Mouse (Mus musculus) forebrain, embryonic 14.5 days (tissue): ENCODE measurements around the gene Ipmk. TPM values are rescaled to one million over a fixed set of nuclear protein-coding genes. Genes with fewer than 3 reads are reported as not detected.

Experiments
- ATAC-seq: fragments of 200-750 bp; cut with Nextera tagmentation; 2 replicates; pipeline ENCODE4 v1.8.0; 2017; ENCODE audit warnings: mild to moderate bottlenecking, moderate library complexity
- DNase-seq: peaks from one replicate; pipeline ENCODE4 v3.0.0-alpha.2; 2015; ENCODE audit warnings: low spot score
- H3K27ac ChIP-seq: fragments of 300-500 bp; sonication (generic); 2 replicates; pipeline ENCODE4 v1.5.1; 2014; ENCODE audit warnings: low read depth, mild to moderate bottlenecking, control low read depth, low read length, moderate library complexity
- H3K27me3 ChIP-seq: fragments of 300-500 bp; sonication (generic); replicated peaks from 2 replicates; pipeline ENCODE4 v1.6.1; 2014; ENCODE audit warnings: low read length, control low read depth, mixed read lengths; ENCODE audit not compliant: control insufficient read depth, insufficient read depth
- H3K36me3 ChIP-seq: fragments of 300-500 bp; sonication (generic); 2 replicates; pipeline ENCODE4 v1.6.1; 2014; ENCODE audit warnings: low read length, control low read depth; ENCODE audit not compliant: control insufficient read depth, insufficient read depth
- H3K4me1 ChIP-seq: fragments of 300-500 bp; sonication (generic); 2 replicates; pipeline ENCODE4 v1.6.1; 2014; ENCODE audit warnings: antibody characterized with exemption, low read length, control low read depth; ENCODE audit not compliant: control insufficient read depth, insufficient read depth
- H3K4me2 ChIP-seq: fragments of 300-500 bp; sonication (generic); 2 replicates; pipeline ENCODE4 v1.6.1; 2014; ENCODE audit warnings: mild to moderate bottlenecking, control low read depth, low read length
- H3K4me3 ChIP-seq: fragments of 300-500 bp; sonication (generic); 2 replicates; pipeline ENCODE4 v1.5.1; 2014; ENCODE audit warnings: low read depth, low read length, control low read depth
- H3K9ac ChIP-seq: fragments of 300-500 bp; sonication (generic); 2 replicates; pipeline ENCODE4 v1.6.1; 2014; ENCODE audit warnings: mild to moderate bottlenecking, low read length, control low read depth, moderate library complexity
- H3K9me3 ChIP-seq: fragments of 300-500 bp; sonication (generic); replicated peaks from 2 replicates; pipeline ENCODE4 v1.6.1; 2016; ENCODE audit warnings: low read length, control low read depth, mixed read lengths; ENCODE audit not compliant: control insufficient read depth
- WGBS: fragments of 180-500 bp; shearing (Covaris S2); extraction: QIAGEN DNeasy Blood & Tissue Kit; methylation state at CpG from one replicate; pipeline ENCODE4 v1.1.7; 2014; 5-methylcytosine and 5-hydroxymethylcytosine counted together
- polyA plus RNA-seq: library from polyadenylated mRNA; unstranded; fragments of >200 nt; fragmentation: Nextera tagmentation; extraction: Ambion mirVana; gene quantifications from 2 replicates; pipeline ENCODE4 v1.2.1, GENCODE M21; 2014

Gene Ipmk
- polyA plus RNA-seq, 1 experiment from 2014 or later: 16.2 TPM

DNA sequence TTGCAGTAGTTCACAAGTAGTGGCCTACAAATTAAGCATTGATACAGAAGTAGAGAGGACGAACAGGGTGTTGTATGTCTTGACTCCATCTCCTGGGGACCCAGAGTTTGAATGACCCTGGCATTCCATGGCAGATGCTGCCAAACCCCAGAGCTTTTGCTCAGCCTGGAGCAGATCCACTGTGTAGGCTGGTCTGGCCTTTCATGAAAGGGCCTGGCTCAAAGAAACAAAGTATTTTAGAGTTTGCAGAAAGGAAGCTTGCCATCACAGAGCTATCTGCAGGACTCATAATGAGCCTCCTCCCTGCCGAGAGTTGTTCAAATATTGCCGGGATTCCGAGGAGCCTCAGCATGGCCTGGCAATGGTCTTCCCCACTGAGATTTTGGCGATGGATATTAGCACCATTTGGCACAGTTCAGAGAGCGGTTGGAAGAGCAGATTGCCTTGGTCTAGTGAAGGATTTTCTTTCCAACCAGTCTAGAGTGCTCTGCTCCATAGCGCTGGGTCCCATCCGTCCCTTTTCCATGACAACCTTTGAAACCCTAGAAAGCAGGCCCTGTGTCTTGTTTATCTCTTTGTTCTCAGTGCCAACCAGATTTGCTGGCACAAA lies 129.0 kb downstream of the Ipmk start:
- Histone ChIP-seq H3K4me1 (peaks cover 14% of the 10 kb centered on the region), H3K36me3 (no peaks in the 10 kb centered on the region), H3K4me3 (no peak overlapping the region), H3K9me3 (no peaks in the 10 kb centered on the region), H3K27me3 (no peaks in the 10 kb centered on the region), H3K9ac (no peak overlapping the region), H3K4me2 (no peak overlapping the region), H3K27ac (no peak overlapping the region)
- peak; percentile 79 for ATAC-seq
- peak; percentile 76 for DNase-seq
- 54% methylated on average over 8 of the region's 8 CpGs for WGBS

DNA sequence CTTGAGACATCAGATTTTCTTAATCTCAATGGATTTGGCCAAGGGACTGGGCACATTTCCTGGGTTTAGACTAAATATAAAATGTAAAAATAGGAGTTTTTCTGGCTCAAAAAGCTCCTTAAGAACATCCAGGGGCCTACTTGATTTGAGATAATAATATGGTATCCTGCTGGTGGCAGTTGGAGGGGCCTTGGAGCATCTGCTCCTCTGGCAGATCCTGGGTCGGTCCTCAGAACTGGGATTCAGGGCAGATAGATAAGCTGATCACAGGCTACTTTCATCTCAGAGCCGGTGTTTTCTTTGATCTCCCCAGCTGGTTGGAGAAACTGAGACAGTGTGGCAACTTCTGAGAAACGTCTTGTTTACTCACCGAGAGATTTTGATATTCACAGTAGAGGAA lies 129.6 kb downstream of the Ipmk start:
- peak overlapping the region; percentile 59; the same call in 1 of the 2 replicates for H3K27ac ChIP-seq

DNA sequence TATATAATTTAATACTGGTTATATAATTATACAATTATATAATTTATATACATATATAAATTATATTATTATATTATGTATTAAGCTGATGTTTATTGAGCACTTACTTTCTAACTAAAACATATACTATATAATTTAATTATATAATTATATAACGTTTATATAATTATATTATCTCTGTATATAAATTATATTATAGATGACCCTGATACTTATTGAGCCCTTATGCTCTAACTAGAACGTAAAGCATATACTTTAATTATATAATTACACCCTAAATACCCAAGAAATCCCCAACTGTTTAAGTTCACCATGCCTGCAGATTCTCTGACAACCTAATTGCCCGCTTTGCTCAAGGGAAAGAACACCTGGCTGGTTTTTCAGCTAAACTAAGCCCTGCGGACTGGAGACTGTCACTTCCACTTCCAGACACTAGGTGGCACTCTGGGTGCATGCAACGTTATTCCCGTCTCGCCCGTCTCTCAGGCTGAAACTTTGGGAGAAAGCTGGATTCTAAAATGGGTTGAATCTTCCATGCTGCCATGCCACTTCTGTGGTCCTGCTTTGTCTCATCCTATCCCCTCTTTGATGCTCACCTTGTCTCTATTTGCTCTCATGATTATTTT lies 132.2 kb downstream of the Ipmk start:
- H3K4me3 ChIP-seq: no peak overlapping the region
- peaks cover 14% of the 10 kb centered on the region for H3K4me1 ChIP-seq
- H3K9me3 ChIP-seq: no peaks in the 10 kb centered on the region
- ATAC-seq (peak; percentile 56), DNase-seq (peak; percentile 92)
- no peak overlapping the region for H3K9ac ChIP-seq
- no peak overlapping the region for H3K27ac ChIP-seq
- H3K4me2 ChIP-seq: no peak overlapping the region
- H3K27me3 ChIP-seq: no peaks in the 10 kb centered on the region
- 11% methylated on average over 8 of the region's 8 CpGs for WGBS
- H3K36me3 ChIP-seq: no peaks in the 10 kb centered on the region

More for the DNA sequence above, 129.6 kb downstream of the Ipmk start:
- no peaks in the 10 kb centered on the region for H3K9me3 ChIP-seq
- H3K4me1 ChIP-seq: peaks cover 14% of the 10 kb centered on the region
- DNase-seq (no peak), ATAC-seq (no peak)
- H3K27me3 ChIP-seq: no peaks in the 10 kb centered on the region
- no peaks in the 10 kb centered on the region for H3K36me3 ChIP-seq
- 68% methylated on average over 4 of the region's 4 CpGs for WGBS
- no peak overlapping the region for H3K4me3 ChIP-seq
- no peak overlapping the region for H3K9ac ChIP-seq
- H3K4me2 ChIP-seq: no peak overlapping the region

Other genes starting within 250 kb of the Ipmk start
- 3.2 and 3.8 TPM in 2 replicates for gene Bicc1, start 188.1 kb upstream of the Ipmk start, polyA plus RNA-seq
- 56.8 and 67.0 TPM in 2 replicates for gene Tfam, start 109.5 kb upstream of the Ipmk start, polyA plus RNA-seq
- gene Ube2d1, start 62.5 kb upstream of the Ipmk start, polyA plus RNA-seq: 239 and 264 TPM in 2 replicates
- gene Cisd1, start 2.8 kb upstream of the Ipmk start, polyA plus RNA-seq: 259 and 279 TPM in 2 replicates